Mouse (Mus musculus): Measurements from ENCODE around the gene Wdr17. TPM values are rescaled to one million over a fixed set of nuclear protein-coding genes. Genes with fewer than 3 reads are reported as not detected.

Wdr17 gene
- total and polyA plus RNA-seq, 3 experiments = 0.13 to 0.83 (median 0.64) TPM

DNA sequence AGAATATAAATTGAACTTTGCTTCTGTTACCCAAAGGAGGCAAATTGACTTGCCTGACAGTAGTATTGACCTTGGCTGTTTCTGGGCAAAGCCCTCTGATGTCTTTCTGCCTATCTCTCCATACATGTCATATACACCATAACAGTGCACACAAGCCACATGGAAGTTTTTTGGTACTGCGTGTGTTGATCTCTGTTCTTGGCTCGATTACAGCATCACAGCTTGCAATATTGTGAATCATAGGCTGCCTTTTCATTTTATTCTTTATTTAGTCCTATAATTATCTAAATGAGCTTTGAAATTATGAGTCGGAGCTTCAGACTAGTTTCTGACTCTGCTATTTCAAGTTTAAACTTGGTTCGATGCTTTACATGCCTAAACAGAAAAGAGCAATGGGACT is 10.5 kb downstream of the Wdr17 start:
- H3K9me3 ChIP-seq (replicated peaks; ENCODE audit: low read length) = no peaks in the 10 kb centered on the region
- DNase-seq (ENCODE audit: extremely low read depth) = no peak
- no peak overlapping the region for H3K4me3 ChIP-seq (replicated peaks in 1 of 3; ENCODE audit: low read depth in 2 of 3, low read length in 2 of 3, poor library complexity in 1 of 3)
- TF ChIP-seq JUND (conservative IDR thresholded peaks at IDR 0.05; ENCODE audit: low read depth, low read length) (no peak), ZNF384 (IDR thresholded peaks at IDR 0.05; ENCODE audit: low read depth, low read length) (no peak), BHLHE40 (IDR thresholded peaks at IDR 0.05; ENCODE audit: low read depth, low read length) (no peak), ZC3H11A (IDR thresholded peaks at IDR 0.05; ENCODE audit: low read depth, low read length) (no peak), MAX (IDR thresholded peaks at IDR 0.05; ENCODE audit: low read length) (no peak), MYC (IDR thresholded peaks at IDR 0.05; ENCODE audit: low read depth, low read length) (no peak), TCF12 (IDR thresholded peaks at IDR 0.05; ENCODE audit: low read depth, low read length) (no peak), ZKSCAN1 (IDR thresholded peaks at IDR 0.05; ENCODE audit: borderline replicate concordance, low read depth, low read length) (no peak)
- dilution Hi-C loops (cut with MboI; ENCODE audit: extremely low pct_ligation_motif_present, extremely low pct_unique_long_range_greater_than_20kb, low sequenced_read_pairs) (no loop called here), in situ Hi-C loops (cut with MboI; ENCODE audit: low pct_ligation_motif_present, low pct_unique_long_range_greater_than_20kb, low sequenced_read_pairs) (no loop called here)
- H3K4me1 ChIP-seq (ENCODE audit: control insufficient read depth in 1 of 2, insufficient read depth in 2 of 2) = no peaks in the 10 kb centered on the region
- H3K27me3 ChIP-seq (replicated peaks) = no peaks in the 10 kb centered on the region
- no peaks in the 10 kb centered on the region for H3K79me2 ChIP-seq (replicated peaks; ENCODE audit: control insufficient read depth, extremely low read depth, insufficient read depth, poor library complexity, severe bottlenecking)
- no peaks in the 10 kb centered on the region for H3K36me3 ChIP-seq (replicated peaks in 1 of 2; ENCODE audit: control insufficient read depth in 1 of 2, insufficient read depth in 1 of 2, low read length in 1 of 2)
- H3K4me2 ChIP-seq (ENCODE audit: insufficient read depth, low read depth, poor library complexity, severe bottlenecking) = no peak overlapping the region
- H3K27ac ChIP-seq (ENCODE audit: insufficient read depth, low read depth) = no peak overlapping the region
- H3K9ac ChIP-seq (ENCODE audit: insufficient read depth, low read depth) = no peak overlapping the region

DNA sequence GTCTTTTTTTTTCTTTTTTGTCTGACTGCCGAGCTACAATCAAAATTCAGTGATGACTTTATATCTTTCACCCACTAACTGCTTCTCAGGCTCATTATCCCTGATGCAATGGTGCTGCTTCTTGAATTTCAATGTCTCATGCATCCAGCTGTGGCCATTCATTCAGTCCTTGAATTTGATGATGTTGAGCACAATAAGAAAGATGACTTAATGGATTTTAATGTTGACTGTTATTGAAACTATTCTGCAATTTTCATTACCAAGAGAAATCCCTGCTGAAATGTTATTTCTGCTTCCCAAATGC is 22.3 kb downstream of the Wdr17 start:
- no peak overlapping the region for H3K27ac ChIP-seq (ENCODE audit: insufficient read depth, low read depth)
- H3K4me3 ChIP-seq (replicated peaks in 1 of 3; ENCODE audit: low read depth in 2 of 3, low read length in 2 of 3, poor library complexity in 1 of 3) = no peak overlapping the region
- no peak overlapping the region for H3K9ac ChIP-seq (ENCODE audit: insufficient read depth, low read depth)
- in situ Hi-C loops (cut with MboI; ENCODE audit: low pct_ligation_motif_present, low pct_unique_long_range_greater_than_20kb, low sequenced_read_pairs) (no loop called here), dilution Hi-C loops (cut with MboI; ENCODE audit: extremely low pct_ligation_motif_present, extremely low pct_unique_long_range_greater_than_20kb, low sequenced_read_pairs) (no loop called here)
- no peaks in the 10 kb centered on the region for H3K79me2 ChIP-seq (replicated peaks; ENCODE audit: control insufficient read depth, extremely low read depth, insufficient read depth, poor library complexity, severe bottlenecking)
- H3K27me3 ChIP-seq (replicated peaks) = no peaks in the 10 kb centered on the region
- H3K36me3 ChIP-seq (replicated peaks in 1 of 2; ENCODE audit: control insufficient read depth in 1 of 2, insufficient read depth in 1 of 2, low read length in 1 of 2) = no peaks in the 10 kb centered on the region
- no peaks in the 10 kb centered on the region for H3K9me3 ChIP-seq (replicated peaks; ENCODE audit: low read length)
- H3K4me2 ChIP-seq (ENCODE audit: insufficient read depth, low read depth, poor library complexity, severe bottlenecking) = no peak overlapping the region
- H3K4me1 ChIP-seq (ENCODE audit: control insufficient read depth in 1 of 2, insufficient read depth in 2 of 2) = no peaks in the 10 kb centered on the region
- no peak for DNase-seq (ENCODE audit: extremely low read depth)
- TF ChIP-seq JUN (IDR thresholded peaks at IDR 0.05; ENCODE audit: insufficient read depth, low read depth, low read length) (no peak), MXI1 (IDR thresholded peaks at IDR 0.05; ENCODE audit: low read depth, low read length) (no peak), MYC (IDR thresholded peaks at IDR 0.05; ENCODE audit: low read depth, low read length) (no peak), GABPA (IDR thresholded peaks at IDR 0.05; ENCODE audit: insufficient replicate concordance, low read depth, low read length) (no peak), MEF2A (IDR thresholded peaks at IDR 0.05; ENCODE audit: borderline replicate concordance, low read depth, low read length) (no peak), SIN3A (IDR thresholded peaks at IDR 0.05; ENCODE audit: low read length) (no peak), MAFK (IDR thresholded peaks at IDR 0.05; ENCODE audit: insufficient replicate concordance, low read length) (no peak), JUND (conservative IDR thresholded peaks at IDR 0.05; ENCODE audit: low read depth, low read length) (no peak), BHLHE40 (IDR thresholded peaks at IDR 0.05; ENCODE audit: low read depth, low read length) (no peak), UBTF (IDR thresholded peaks at IDR 0.05; ENCODE audit: low read depth, low read length) (no peak), CTCF (conservative IDR thresholded peaks at IDR 0.05 in 1 of 2, IDR thresholded peaks at IDR 0.05 in 1 of 2; ENCODE audit: low read depth in 2 of 2, low read length in 2 of 2) (no peak), ZMIZ1 (IDR thresholded peaks at IDR 0.05; ENCODE audit: low read depth, low read length) (no peak), HCFC1 (IDR thresholded peaks at IDR 0.05; ENCODE audit: low read depth, low read length) (no peak), ZKSCAN1 (IDR thresholded peaks at IDR 0.05; ENCODE audit: borderline replicate concordance, low read depth, low read length) (no peak), USF1 (IDR thresholded peaks at IDR 0.05; ENCODE audit: low read depth, low read length) (no peak), PAX5 (IDR thresholded peaks at IDR 0.05; ENCODE audit: low read length) (no peak), MAX (IDR thresholded peaks at IDR 0.05; ENCODE audit: low read length) (no peak), POLR2A (IDR thresholded peaks at IDR 0.05; ENCODE audit: low read depth, low read length) (no peak)

Measured in CH12.LX (cell line).